Mouse (Mus musculus) liver, embryonic 14.5 days (tissue): ENCODE results near the gene Kras. TPM values are rescaled to one million over a fixed set of nuclear protein-coding genes. Genes with fewer than 3 reads are reported as not detected.

ENCODE experiments used
- ATAC-seq: fragments of 200-750 bp; cut with Nextera tagmentation; 2 replicates; pipeline ENCODE4 v1.8.0; 2017; ENCODE audit warnings: moderate number of reproducible peaks, mild to moderate bottlenecking, moderate library complexity; ENCODE audit not compliant: insufficient read depth
- DNase-seq, 3 experiments: peaks; one replicate each; pipeline ENCODE4 v3.0.0-alpha.2; 2012 to 2013; ENCODE audit warnings: low read depth in 3 of 3, low spot score in 3 of 3
- H3K27ac ChIP-seq: fragments of 300-500 bp; sonication (generic); 2 replicates; pipeline ENCODE4 v1.5.1; 2014; ENCODE audit warnings: moderate library complexity, mild to moderate bottlenecking, control low read depth, inconsistent platforms
- H3K27me3 ChIP-seq: fragments of 300-500 bp; sonication (generic); 2 replicates; pipeline ENCODE4 v1.6.1; 2014; ENCODE audit warnings: mild to moderate bottlenecking, low read length, moderate library complexity; ENCODE audit not compliant: control insufficient read depth, insufficient read depth
- H3K36me3 ChIP-seq: fragments of 300-500 bp; sonication (generic); replicated peaks from 2 replicates; pipeline ENCODE4 v1.6.1; 2014; ENCODE audit warnings: low read depth; ENCODE audit not compliant: control insufficient read depth, insufficient read depth
- H3K4me1 ChIP-seq, 2 experiments: fragments of 200-500 bp in 1 of 2; fragments of 300-500 bp in 1 of 2; sonication (generic) in 1 of 2; replicated peaks; 2 replicates each; pipeline ENCODE4 v1.6.1; 2012 to 2014; ENCODE audit warnings: antibody characterized with exemption in 1 of 2, inconsistent platforms in 1 of 2, low read length in 1 of 2; ENCODE audit not compliant: control insufficient read depth in 2 of 2, insufficient read depth in 2 of 2
- H3K4me2 ChIP-seq: fragments of 300-500 bp; sonication (generic); 2 replicates; pipeline ENCODE4 v1.6.1; 2014; ENCODE audit warnings: low read depth, mild to moderate bottlenecking, control low read depth, moderate library complexity
- H3K4me3 ChIP-seq, 2 experiments: fragments of 200-500 bp in 1 of 2; fragments of 300-500 bp in 1 of 2; sonication (generic) in 1 of 2; 2 replicates each; pipeline ENCODE4 v1.5.1; 2012 to 2014; ENCODE audit warnings: low read depth in 2 of 2, low read length in 2 of 2, mild to moderate bottlenecking in 2 of 2, control low read depth in 1 of 2, inconsistent platforms in 1 of 2, moderate library complexity in 1 of 2; ENCODE audit not compliant: insufficient read depth in 1 of 2
- H3K9ac ChIP-seq: fragments of 300-500 bp; sonication (generic); replicated peaks from 2 replicates; pipeline ENCODE4 v1.6.1; 2014; ENCODE audit warnings: mild to moderate bottlenecking, control low read depth, moderate library complexity
- H3K9me3 ChIP-seq: fragments of 300-500 bp; sonication (generic); 2 replicates; pipeline ENCODE4 v1.6.1; 2016; ENCODE audit warnings: low read length, mixed read lengths; ENCODE audit not compliant: control insufficient read depth
- CTCF ChIP-seq: IDR thresholded peaks from 2 replicates; pipeline ENCODE4 v1.5.1; 2016; ENCODE audit warnings: antibody characterized with exemption, low read depth, control low read depth
- EP300 ChIP-seq: IDR thresholded peaks from 2 replicates; pipeline ENCODE4 v1.6.1; 2016; ENCODE audit warnings: antibody characterized with exemption, low read depth
- WGBS: fragments of 180-500 bp; shearing (Covaris S2); extraction: QIAGEN DNeasy Blood & Tissue Kit; methylation state at CpG from one replicate; pipeline ENCODE4 v1.1.7; 2014; ENCODE audit not compliant: insufficient replicate concordance; 5-methylcytosine and 5-hydroxymethylcytosine counted together
- polyA plus RNA-seq, 2 experiments: library from polyadenylated mRNA; depleted of rRNA in 1 of 2; stranded (reverse) in 1 of 2; unstranded in 1 of 2; fragments of >200 nt; fragmentation: Nextera tagmentation in 1 of 2; extraction: Ambion mirVana in 1 of 2; gene quantifications; 2 replicates each; pipeline versions ENCODE4 v1.2.1 to v1.2.3; 2012 to 2014

Gene Kras
- polyA plus RNA-seq, 2 experiments = 17.8 to 47.0 TPM

- Histone ChIP-seq H3K4me3 (peak overlapping the region; percentile 66 to 82), H3K27ac (no peak overlapping the region), H3K4me1 (peaks cover 5 to 8% of the 10 kb centered on the region in 2 experiments; a peak in 3 of 4 replicates), H3K9ac (peak overlapping the region; percentile 40; the same call in 1 of the 2 replicates), H3K9me3 (no peaks in the 10 kb centered on the region), H3K27me3 (no peaks in the 10 kb centered on the region), H3K36me3 (no peaks in the 10 kb centered on the region), H3K4me2 (peak overlapping the region; percentile 93)
- WGBS = 35% methylated on average over 8 of the region's 8 CpGs
- no peak for ATAC-seq
- TF ChIP-seq CTCF = no peak
- TF ChIP-seq EP300 = no peak
- DNase-seq = no peak
Measured at GRCm38 (mm10) chr6:145210056-145210680, 39.9 kb downstream of the Kras start.

- WGBS = 69% methylated on average over 10 of the region's 10 CpGs
- H3K9ac ChIP-seq = no peak overlapping the region
- no peak for TF ChIP-seq EP300
- no peak for TF ChIP-seq CTCF
- no peak overlapping the region for H3K27ac ChIP-seq
- H3K4me2 ChIP-seq = no peak overlapping the region
- no peaks in the 10 kb centered on the region for H3K9me3 ChIP-seq
- no peak overlapping the region for H3K4me3 ChIP-seq
- H3K4me1 ChIP-seq = peaks cover 0 to under 1% of the 10 kb centered on the region in 2 experiments; a peak in 1 of 4 replicates
- H3K36me3 ChIP-seq = no peaks in the 10 kb centered on the region
- no peak for ATAC-seq
- no peak for DNase-seq
- H3K27me3 ChIP-seq = no peaks in the 10 kb centered on the region
Measured at GRCm38 (mm10) chr6:145205142-145205541, 44.9 kb downstream of the Kras start.

- Histone ChIP-seq H3K4me3 (no peak overlapping the region), H3K36me3 (no peaks in the 10 kb centered on the region), H3K4me1 (no peaks in the 10 kb centered on the region), H3K27ac (no peak overlapping the region), H3K9me3 (no peaks in the 10 kb centered on the region), H3K9ac (no peak overlapping the region), H3K27me3 (no peaks in the 10 kb centered on the region), H3K4me2 (no peak overlapping the region)
- no peak for DNase-seq
- no peak for ATAC-seq
- TF ChIP-seq CTCF (no peak), EP300 (no peak)
- WGBS = 74% methylated on average over 6 of the region's 6 CpGs
Measured at GRCm38 (mm10) chr6:145204440-145204839, 45.6 kb downstream of the Kras start.

GRCm38 (mm10) chr6:145202432-145203125 lies 47.5 kb downstream of the Kras start:
- H3K4me1 ChIP-seq = no peaks in the 10 kb centered on the region
- H3K9ac ChIP-seq = no peak overlapping the region
- no peaks in the 10 kb centered on the region for H3K36me3 ChIP-seq
- H3K4me3 ChIP-seq = no peak overlapping the region
- 75% methylated on average over 13 of the region's 13 CpGs for WGBS
- ATAC-seq (no peak), DNase-seq (no peak)
- H3K4me2 ChIP-seq = no peak overlapping the region
- H3K9me3 ChIP-seq = no peaks in the 10 kb centered on the region
- H3K27ac ChIP-seq = no peak overlapping the region
- no peaks in the 10 kb centered on the region for H3K27me3 ChIP-seq
- TF ChIP-seq EP300 (no peak), CTCF (no peak)

GRCm38 (mm10) chr6:145197949-145198686 lies 51.9 kb downstream of the Kras start:
- no peak overlapping the region for H3K4me3 ChIP-seq
- H3K9me3 ChIP-seq = no peaks in the 10 kb centered on the region
- no peak overlapping the region for H3K27ac ChIP-seq
- TF ChIP-seq EP300 (no peak), CTCF (no peak)
- no peaks in the 10 kb centered on the region for H3K4me1 ChIP-seq
- no peak overlapping the region for H3K9ac ChIP-seq
- no peak overlapping the region for H3K4me2 ChIP-seq
- no peaks in the 10 kb centered on the region for H3K27me3 ChIP-seq
- 71% methylated on average over 8 of the region's 8 CpGs for WGBS
- DNase-seq (no peak), ATAC-seq (no peak)
- H3K36me3 ChIP-seq = no peaks in the 10 kb centered on the region
